Mouse (Mus musculus) G1E (cell line): ENCODE measurements around the gene Il12rb1.

Experiments used
- CTCF ChIP-seq: IDR thresholded peaks from 2 replicates; pipeline ENCODE4 v1.5.1; 2012; ENCODE audit warnings: low read depth, low read length, inconsistent platforms, mixed read lengths
- GATA1 ChIP-seq: IDR thresholded peaks from 2 replicates; pipeline ENCODE4 v1.6.1; 2012; ENCODE audit warnings: borderline replicate concordance, low read length, inconsistent platforms, mixed read lengths
- GATA2 ChIP-seq: IDR thresholded peaks from 2 replicates; pipeline ENCODE4 v1.6.1; 2012; ENCODE audit warnings: low read depth, low read length, inconsistent platforms, borderline replicate concordance
- POLR2AphosphoS5 ChIP-seq: IDR thresholded peaks from 2 replicates; pipeline ENCODE4 v1.6.1; 2012; ENCODE audit warnings: low read depth, low read length, inconsistent platforms; ENCODE audit not compliant: insufficient replicate concordance
- TAL1 ChIP-seq: conservative IDR thresholded peaks from 2 replicates; pipeline ENCODE4 v1.6.1; 2012; ENCODE audit warnings: low read depth, low read length, inconsistent platforms, mixed read lengths

DNA sequence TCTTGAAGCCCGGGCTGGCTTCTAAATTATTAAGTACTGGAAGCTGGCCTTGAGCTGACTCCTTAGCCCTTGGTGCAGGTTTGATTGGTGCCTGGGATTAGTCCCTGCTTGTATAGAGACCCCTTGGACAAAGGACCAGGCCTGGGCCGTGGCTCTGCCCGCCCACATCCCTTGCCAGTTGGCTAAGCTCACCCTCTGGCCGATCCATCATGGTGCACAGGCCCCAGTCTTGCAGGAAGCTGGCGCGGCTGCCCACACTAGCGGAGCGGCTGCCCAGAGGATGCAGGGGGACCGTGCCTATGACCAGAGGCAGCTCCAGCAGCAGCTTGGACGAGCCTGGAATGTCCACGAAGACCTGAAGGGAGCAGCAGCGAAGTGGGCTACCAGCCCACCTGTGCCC, 28.4 kb downstream of the Il12rb1 start:
- TF ChIP-seq CTCF (no peak), TAL1 (no peak), GATA1 (no peak), POLR2AphosphoS5 (no peak), GATA2 (no peak)
